Mouse (Mus musculus) skeletal muscle tissue, adult 2 months (tissue): ENCODE data around the gene Mier1.

Experiments
- DNase-seq: peaks from one replicate; pipeline ENCODE4 v3.0.0-alpha.2; 2012; ENCODE audit warnings: low read depth, low spot score

Gene Mier1

GRCm38 (mm10) chr4:103114184-103115111 is at the start of gene Mier1, which contains the start of gene Wdr78:
TSS of gene Mier1 (plus strand) at chr4:103114390.
TSS of gene Wdr78 (minus strand) at chr4:103114555.
- DNase-seq: peak; percentile 92

GRCm38 (mm10) chr4:103064421-103064820 is 49.8 kb upstream of the Mier1 start:
- DNase-seq: no peak

- no peak for DNase-seq
Measured at GRCm38 (mm10) chr4:103064976-103065375, 49.2 kb upstream of the Mier1 start.

- peak; percentile 0 for DNase-seq
Measured at GRCm38 (mm10) chr4:103067906-103068655, 46.1 kb upstream of the Mier1 start.

GRCm38 (mm10) chr4:103070631-103071030 is 43.6 kb upstream of the Mier1 start:
- DNase-seq: no peak

- no peak for DNase-seq
Measured at GRCm38 (mm10) chr4:103085237-103085636, 29.0 kb upstream of the Mier1 start.

GRCm38 (mm10) chr4:103095921-103096320 is 18.3 kb upstream of the Mier1 start:
- no peak for DNase-seq

GRCm38 (mm10) chr4:103098532-103098931 is 15.7 kb upstream of the Mier1 start:
- DNase-seq: no peak

GRCm38 (mm10) chr4:103112651-103113050 is 1.5 kb upstream of the Mier1 start:
- DNase-seq: no peak

GRCm38 (mm10) chr4:103113402-103113801 is 788 bp upstream of the Mier1 start:
- DNase-seq: no peak

- DNase-seq: no peak
Measured at GRCm38 (mm10) chr4:103118888-103119228, 4.7 kb downstream of the Mier1 start.

GRCm38 (mm10) chr4:103119229-103120027 is 5.2 kb downstream of the Mier1 start:
- DNase-seq: peak; percentile 75

GRCm38 (mm10) chr4:103120028-103120384 is 5.8 kb downstream of the Mier1 start:
- DNase-seq: peak; percentile 16

GRCm38 (mm10) chr4:103120395-103120794 is 6.2 kb downstream of the Mier1 start:
- no peak for DNase-seq

GRCm38 (mm10) chr4:103120874-103121389 is 6.7 kb downstream of the Mier1 start:
- DNase-seq: no peak

GRCm38 (mm10) chr4:103123086-103123485 is 8.9 kb downstream of the Mier1 start:
- no peak for DNase-seq

- no peak for DNase-seq
Measured at GRCm38 (mm10) chr4:103123606-103124005, 9.4 kb downstream of the Mier1 start.

- no peak for DNase-seq
Measured at GRCm38 (mm10) chr4:103126533-103126932, 12.3 kb downstream of the Mier1 start.

GRCm38 (mm10) chr4:103136946-103137345 is 22.8 kb downstream of the Mier1 start:
- DNase-seq: no peak

- DNase-seq: peak; percentile 21
Measured at GRCm38 (mm10) chr4:103146339-103146738, 32.1 kb downstream of the Mier1 start.

GRCm38 (mm10) chr4:103151946-103152345 is 37.8 kb downstream of the Mier1 start:
- DNase-seq: no peak

- DNase-seq: no peak
Measured at GRCm38 (mm10) chr4:103158781-103159180, 44.6 kb downstream of the Mier1 start.
